Mouse (Mus musculus) kidney, adult 2 months (tissue): ENCODE results near the gene Cacna1c.

ENCODE experiments used
- CTCF ChIP-seq: fragments of 200-500 bp; conservative IDR thresholded peaks from 2 replicates; pipeline ENCODE4 v1.5.1; 2011; ENCODE audit warnings: low read depth, mild to moderate bottlenecking, control low read depth, low read length, moderate library complexity, mixed read lengths; ENCODE audit not compliant: insufficient read depth, insufficient read length
- POLR2A ChIP-seq: fragments of 200-500 bp; IDR thresholded peaks from one replicate; pipeline ENCODE4 v1.6.1; 2011; ENCODE audit warnings: low read depth, low read length, control low read depth

GRCm38 (mm10) chr6:118836693-118837092 is 359.5 kb downstream of the Cacna1c start:
- no peak for TF ChIP-seq POLR2A
- TF ChIP-seq CTCF: no peak
